Mouse (Mus musculus) stomach, embryonic 14.5 days (tissue): Measurements from ENCODE around the gene Nfic. TPM values are rescaled to one million over a fixed set of nuclear protein-coding genes. Genes with fewer than 3 reads are reported as not detected.

Experiments
- ATAC-seq: fragments of 200-750 bp; cut with Nextera tagmentation; 2 replicates; pipeline ENCODE4 v1.8.0; 2017; ENCODE audit warnings: low read depth, moderate TSS enrichment; ENCODE audit not compliant: insufficient number of reproducible peaks, insufficient read depth, low FRiP score
- H3K27ac ChIP-seq: fragments of 300-500 bp; sonication (generic); 2 replicates; pipeline ENCODE4 v1.5.1; 2014; ENCODE audit warnings: mild to moderate bottlenecking, low read length, moderate library complexity, mixed read lengths
- H3K27me3 ChIP-seq: fragments of 300-500 bp; sonication (generic); 2 replicates; pipeline ENCODE4 v1.6.1; 2014; ENCODE audit warnings: low read length, control low read depth, mixed read lengths; ENCODE audit not compliant: control insufficient read depth, insufficient read depth
- H3K36me3 ChIP-seq: fragments of 300-500 bp; sonication (generic); 2 replicates; pipeline ENCODE4 v1.6.1; 2014; ENCODE audit warnings: mild to moderate bottlenecking, control low read depth, low read length, moderate library complexity, mixed read lengths; ENCODE audit not compliant: control insufficient read depth, insufficient read depth
- H3K4me1 ChIP-seq: fragments of 300-500 bp; sonication (generic); 2 replicates; pipeline ENCODE4 v1.6.1; 2014; ENCODE audit warnings: low read length, control low read depth, mixed read lengths; ENCODE audit not compliant: control insufficient read depth, insufficient read depth
- H3K4me2 ChIP-seq: fragments of 300-500 bp; sonication (generic); replicated peaks from 2 replicates; pipeline ENCODE4 v1.6.1; 2014; ENCODE audit warnings: low read depth, low read length, control low read depth
- H3K4me3 ChIP-seq: fragments of 300-500 bp; sonication (generic); 2 replicates; pipeline ENCODE4 v1.5.1; 2014; ENCODE audit warnings: low read depth, low read length, control low read depth
- H3K9ac ChIP-seq: fragments of 300-500 bp; sonication (generic); replicated peaks from 2 replicates; pipeline ENCODE4 v1.6.1; 2014; ENCODE audit warnings: low read depth, mild to moderate bottlenecking, control low read depth, low read length, moderate library complexity, mixed read lengths
- H3K9me3 ChIP-seq: fragments of 300-500 bp; sonication (generic); 2 replicates; pipeline ENCODE4 v1.6.1; 2016; ENCODE audit warnings: low read depth, low read length, control low read depth; ENCODE audit not compliant: control insufficient read depth
- WGBS: fragments of 180-500 bp; shearing (Covaris S2); extraction: QIAGEN DNeasy Blood & Tissue Kit; methylation state at CpG from one replicate; pipeline ENCODE4 v1.1.7; 2014; 5-methylcytosine and 5-hydroxymethylcytosine counted together
- polyA plus RNA-seq: library from polyadenylated mRNA; unstranded; fragments of >200 nt; fragmentation: Nextera tagmentation; extraction: Ambion mirVana; gene quantifications from 2 replicates; pipeline ENCODE4 v1.2.1, GENCODE M21; 2014

Nfic gene
- polyA plus RNA-seq, 1 experiment from 2014 or later, result 80.1 TPM

DNA sequence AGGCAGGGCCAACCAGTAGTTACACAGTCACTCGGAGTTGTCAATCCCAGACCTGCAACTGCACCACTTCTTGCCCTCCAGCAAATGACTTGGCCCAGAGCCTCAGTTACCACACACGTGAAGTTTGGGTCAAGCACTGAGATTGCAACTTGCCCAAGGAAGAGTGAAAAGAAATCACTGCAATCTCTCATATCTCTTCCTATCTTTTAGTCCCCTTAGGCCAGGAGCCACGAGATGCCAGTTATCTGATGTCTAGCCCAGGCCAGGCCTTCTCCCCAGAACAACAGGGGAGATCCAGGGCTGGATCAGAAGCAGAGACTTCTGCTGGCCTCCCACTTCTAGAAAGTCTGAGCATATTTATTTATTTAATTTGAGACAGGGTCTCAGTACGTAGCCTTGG lies 99.9 kb downstream of the Nfic start:
- H3K9me3 ChIP-seq, result no peaks in the 10 kb centered on the region
- WGBS, result 80% methylated on average over 4 of the region's 4 CpGs
- ATAC-seq, result no peak

DNA sequence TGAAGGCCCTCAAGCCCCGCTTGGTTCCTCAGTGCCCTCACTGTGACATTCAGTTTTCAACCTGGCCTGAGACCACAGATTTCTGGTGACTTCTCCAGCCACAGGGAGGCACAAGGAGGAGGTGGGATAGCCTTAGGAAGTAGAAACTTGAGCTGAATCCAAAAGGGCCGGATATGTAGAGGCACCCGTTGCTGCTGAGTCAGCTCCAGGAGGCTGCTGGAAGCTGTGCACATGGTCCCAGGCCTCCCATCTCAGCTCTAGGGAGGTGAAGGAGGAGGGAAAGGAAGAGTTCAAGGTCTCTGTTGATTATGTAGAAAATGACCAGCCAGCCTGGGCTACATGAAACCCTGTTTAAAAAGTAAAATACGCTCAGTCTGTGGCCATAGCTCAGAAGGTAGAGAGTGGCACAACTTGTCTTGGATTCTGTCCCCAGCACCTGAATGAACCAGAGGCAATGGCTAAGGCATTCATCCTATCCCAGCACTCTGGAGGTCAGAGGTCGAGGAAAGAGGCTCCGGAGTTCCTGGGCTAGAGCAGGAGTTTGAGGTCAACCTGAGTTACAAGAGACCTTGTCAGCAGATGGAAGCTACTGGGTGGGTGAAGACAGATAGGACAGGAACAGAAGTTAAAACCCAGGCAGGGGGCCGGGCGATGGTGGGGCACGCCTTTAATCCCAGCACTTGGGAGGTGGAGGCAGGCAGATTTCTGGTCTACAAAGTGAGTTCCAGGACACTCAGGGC lies 100.5 kb downstream of the Nfic start:
- WGBS, result 73% methylated on average over 9 of the region's 9 CpGs
- H3K9ac ChIP-seq, result no peak overlapping the region
- no peaks in the 10 kb centered on the region for H3K36me3 ChIP-seq

More for the DNA sequence above, 99.9 kb downstream of the Nfic start:
- H3K4me1 ChIP-seq, result peaks cover 11% of the 10 kb centered on the region
- no peak overlapping the region for H3K4me2 ChIP-seq
- H3K9ac ChIP-seq, result no peak overlapping the region
- H3K36me3 ChIP-seq, result no peaks in the 10 kb centered on the region
- no peak overlapping the region for H3K27ac ChIP-seq
- no peaks in the 10 kb centered on the region for H3K27me3 ChIP-seq
- H3K4me3 ChIP-seq, result no peak overlapping the region

DNA sequence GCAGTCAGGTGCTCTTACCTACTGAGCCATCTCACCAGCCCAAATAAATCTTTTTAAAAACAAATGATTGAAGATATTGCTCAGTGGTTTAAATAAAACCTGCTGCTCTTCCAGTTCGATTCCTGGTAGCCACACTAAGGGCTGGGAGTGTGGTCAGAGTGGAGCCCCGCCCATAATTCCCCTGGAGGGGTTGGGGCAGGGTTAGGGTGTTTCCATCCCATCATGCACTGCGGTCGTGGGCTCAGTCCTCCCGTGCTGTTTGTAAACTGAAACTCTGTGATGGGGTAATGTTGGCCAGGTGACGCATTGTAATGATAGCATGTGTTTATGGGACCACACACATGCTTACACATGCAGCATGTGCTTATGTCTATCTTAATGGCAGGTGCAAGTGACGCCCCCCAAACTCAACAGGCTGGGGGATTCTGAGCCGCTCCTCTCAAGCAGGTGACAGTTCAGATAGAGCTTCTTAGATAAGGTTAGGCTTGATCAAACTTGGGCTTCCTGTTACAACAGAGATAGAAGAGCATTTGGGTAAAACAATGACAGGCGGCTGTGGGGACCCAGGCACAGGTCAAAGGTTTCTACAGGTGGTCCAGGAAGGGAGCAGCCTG lies 103.7 kb downstream of the Nfic start:
- no peak overlapping the region for H3K4me3 ChIP-seq
- no peak overlapping the region for H3K27ac ChIP-seq
- peaks cover 15% of the 10 kb centered on the region for H3K4me1 ChIP-seq
- 14% methylated on average over 9 of the region's 9 CpGs for WGBS
- no peaks in the 10 kb centered on the region for H3K27me3 ChIP-seq
- ATAC-seq, result no peak
- no peak overlapping the region for H3K9ac ChIP-seq
- no peak overlapping the region for H3K4me2 ChIP-seq
- no peaks in the 10 kb centered on the region for H3K9me3 ChIP-seq
- no peaks in the 10 kb centered on the region; the same call in 1 of the 2 replicates for H3K36me3 ChIP-seq

More for the DNA sequence above, 100.5 kb downstream of the Nfic start:
- Histone ChIP-seq H3K27me3 (no peaks in the 10 kb centered on the region), H3K4me1 (peaks cover 11% of the 10 kb centered on the region), H3K9me3 (no peaks in the 10 kb centered on the region), H3K4me3 (no peak overlapping the region), H3K4me2 (no peak overlapping the region), H3K27ac (no peak overlapping the region)
- ATAC-seq, result no peak

DNA sequence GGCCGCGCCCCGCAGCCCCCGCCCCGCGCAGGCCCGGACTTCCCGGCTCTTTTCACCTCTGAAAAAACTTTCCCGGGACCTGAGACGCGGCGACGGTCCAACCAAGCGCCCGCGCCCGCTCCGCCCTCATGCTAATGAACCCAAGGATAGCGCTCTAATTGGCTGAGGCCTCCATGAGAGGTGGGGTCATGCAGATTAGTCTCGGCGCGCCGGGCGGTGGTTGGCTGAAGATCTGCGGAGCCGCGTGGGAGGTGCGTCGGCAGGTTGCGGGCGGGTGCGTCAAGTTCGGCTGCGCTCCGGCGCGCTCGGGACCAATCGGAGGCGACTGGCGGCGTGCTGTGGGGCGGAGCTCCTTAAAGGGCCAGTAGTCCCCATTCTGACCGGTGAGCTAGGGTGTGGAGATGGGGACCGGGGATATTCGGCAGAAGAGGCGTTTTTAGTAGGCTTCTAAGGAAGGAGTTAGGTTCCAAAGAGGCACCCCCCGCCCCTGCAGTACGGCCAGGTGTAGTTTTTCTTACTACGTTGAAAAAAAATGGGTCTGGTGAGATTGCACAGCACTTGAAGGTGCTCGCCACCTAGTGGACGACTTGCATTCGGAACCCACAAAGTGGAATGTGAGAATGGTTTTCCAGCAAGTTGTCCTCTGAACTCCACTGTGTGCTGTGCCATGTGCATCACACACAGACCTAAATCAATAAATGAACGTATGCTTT lies 104.9 kb downstream of the Nfic start, which contains the start of gene Hmg20b:
TSS of gene Hmg20b (minus strand) at position 130 of the 713 bp plus-strand sequence.
- Histone ChIP-seq H3K27ac (peak within 1 kb of the TSS; percentile 74), H3K36me3 (no peaks in the 10 kb centered on the region; the same call in 1 of the 2 replicates), H3K9me3 (no peaks in the 10 kb centered on the region), H3K4me1 (peaks cover 19% of the 10 kb centered on the region), H3K4me3 (peak within 1 kb of the TSS; percentile 88), H3K27me3 (no peaks in the 10 kb centered on the region), H3K9ac (peak within 1 kb of the TSS; percentile 76), H3K4me2 (peak within 1 kb of the TSS; percentile 55)
- WGBS, result 1% methylated on average over 54 of the region's 54 CpGs
- ATAC-seq, result peak; percentile 93

DNA sequence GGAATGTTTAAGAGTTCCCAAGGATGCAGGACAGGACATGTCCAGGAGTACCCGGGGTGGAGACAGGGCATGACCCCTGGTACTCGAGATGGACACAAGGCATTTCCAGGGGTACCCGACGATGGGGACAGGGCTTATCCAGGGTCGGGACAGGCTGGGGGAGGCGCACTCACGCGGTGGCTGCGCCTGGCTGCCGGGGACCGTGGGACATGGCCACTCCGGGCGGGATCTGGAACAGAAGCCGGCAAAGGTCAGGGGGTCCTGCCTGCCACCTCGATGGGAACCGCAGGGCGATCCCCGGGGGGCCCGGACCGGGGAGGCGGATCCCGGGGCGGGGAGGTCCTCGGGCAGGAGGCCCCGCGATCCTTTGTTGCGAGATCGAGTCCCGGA lies 105.5 kb downstream of the Nfic start:
- Histone ChIP-seq H3K4me1 (peaks cover 19% of the 10 kb centered on the region), H3K36me3 (no peaks in the 10 kb centered on the region; the same call in 1 of the 2 replicates), H3K27me3 (0 out of 2 replicates have a peak, but pooled peaks cover 2% of the 10 kb centered on the region), H3K4me2 (peak overlapping the region; percentile 55), H3K9me3 (no peaks in the 10 kb centered on the region), H3K4me3 (peak overlapping the region; percentile 88), H3K27ac (peak overlapping the region; percentile 74), H3K9ac (peak overlapping the region; percentile 76)
- ATAC-seq, result no peak; the same call in 1 of the 2 replicates
- under 1% methylated on average over 29 of the region's 29 CpGs for WGBS

DNA sequence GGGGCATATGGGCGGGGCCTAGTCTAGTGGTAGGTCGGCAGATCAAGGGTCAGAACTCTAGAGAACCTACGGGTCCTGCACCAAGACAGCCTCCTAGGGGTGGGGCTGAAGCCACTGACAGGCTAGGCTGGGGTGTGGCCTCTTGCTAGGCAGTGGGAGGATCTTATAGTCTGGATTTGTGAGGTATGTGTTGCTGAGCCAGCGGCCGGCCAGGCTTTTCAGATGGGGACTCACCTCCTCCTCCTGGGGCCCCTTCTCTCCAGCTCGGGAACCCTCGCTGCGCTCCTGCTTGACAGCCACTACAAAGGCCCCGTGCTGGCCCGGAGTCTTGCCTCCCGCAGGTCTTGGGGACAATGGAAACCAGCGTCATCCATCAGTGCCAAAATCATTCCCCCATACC lies 106.3 kb downstream of the Nfic start:
- Histone ChIP-seq H3K9me3 (no peaks in the 10 kb centered on the region), H3K36me3 (no peaks in the 10 kb centered on the region; the same call in 1 of the 2 replicates), H3K4me3 (peak overlapping the region; percentile 88), H3K4me1 (peaks cover 19% of the 10 kb centered on the region), H3K9ac (peak overlapping the region; percentile 76; the same call in 1 of the 2 replicates), H3K4me2 (peak overlapping the region; percentile 55), H3K27ac (peak overlapping the region; percentile 74; the same call in 1 of the 2 replicates), H3K27me3 (0 out of 2 replicates have a peak, but pooled peaks cover 5% of the 10 kb centered on the region)
- ATAC-seq, result peak; percentile 21; the same call in 1 of the 2 replicates
- 6% methylated on average over 12 of the region's 12 CpGs for WGBS

DNA sequence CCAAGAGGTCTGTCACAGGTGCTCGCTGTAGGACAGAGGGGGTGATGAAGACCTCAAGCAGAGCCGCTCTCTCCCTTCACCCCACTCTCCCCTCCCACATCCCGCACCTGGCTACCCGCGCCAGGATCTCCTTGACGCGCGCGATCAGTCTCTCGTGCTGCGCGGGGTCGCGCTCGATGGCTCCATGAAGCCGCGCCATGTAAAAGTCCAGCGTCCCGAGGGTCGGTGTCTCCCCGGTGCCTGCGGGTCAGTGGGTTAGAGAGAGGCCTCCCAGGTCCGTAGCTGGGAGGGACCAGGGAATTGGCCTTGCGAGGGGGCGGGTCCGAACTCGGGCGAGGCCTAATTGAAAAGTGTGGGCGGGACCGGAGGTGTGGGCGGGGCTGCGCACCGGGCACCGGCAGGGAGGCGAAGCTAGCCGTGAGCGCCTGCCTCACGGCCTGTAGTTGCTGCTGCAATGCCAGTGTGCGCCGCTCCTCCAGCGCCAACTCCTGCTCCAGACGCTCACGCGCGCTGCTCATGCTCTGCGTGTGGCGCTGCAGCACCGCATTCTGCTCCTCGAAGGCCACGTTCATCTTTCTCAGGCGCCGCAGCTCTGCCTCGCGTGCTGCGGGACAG lies 108.9 kb downstream of the Nfic start:
- WGBS, result 10% methylated on average over 55 of the region's 55 CpGs
- peak; percentile 11; the same call in 1 of the 2 replicates for ATAC-seq
- H3K4me3 ChIP-seq, result peak overlapping the region; percentile 17

More for the DNA sequence above, 108.9 kb downstream of the Nfic start:
- peak overlapping the region; percentile 18; the same call in 1 of the 2 replicates for H3K9ac ChIP-seq
- no peaks in the 10 kb centered on the region for H3K9me3 ChIP-seq
- H3K4me2 ChIP-seq, result peak overlapping the region; percentile 45
- H3K4me1 ChIP-seq, result peaks cover 19% of the 10 kb centered on the region
- peak overlapping the region; percentile 4; the same call in 1 of the 2 replicates for H3K27ac ChIP-seq
- peaks cover 21% of the 10 kb centered on the region for H3K27me3 ChIP-seq
- no peaks in the 10 kb centered on the region; the same call in 1 of the 2 replicates for H3K36me3 ChIP-seq
